ENCODE assay signal across 8 mouse cellular contexts in the genomic region with DNA sequence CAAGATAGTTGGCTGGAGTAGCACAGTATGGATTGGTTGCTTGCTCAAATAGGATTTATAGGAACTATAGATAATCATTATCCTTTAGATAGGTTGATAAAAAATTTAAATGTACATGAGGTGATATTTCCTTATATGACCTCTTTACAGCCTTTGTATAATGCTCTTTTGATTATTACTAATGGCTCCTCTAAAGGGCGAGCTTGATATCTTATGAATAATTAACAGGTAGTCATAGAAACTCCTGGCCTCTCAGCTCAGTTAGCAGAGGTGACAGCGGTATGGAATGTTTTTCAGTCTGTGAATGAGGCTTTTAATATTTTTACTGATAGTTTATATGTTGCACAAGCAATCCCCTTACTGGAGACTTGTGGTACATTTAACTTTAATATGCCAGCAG. TPM values are rescaled to one million over a fixed set of nuclear protein-coding genes. Genes with fewer than 3 reads are reported as not detected.
A peak's percentile ranks its signal among the peaks of the same experiment; 100 is the strongest.
ATAC-seq lines count a peak whose summit lies in the region.
"Not testable (repeated sequence)": the region's sequence is repeated elsewhere in the genome, so short reads cannot be mapped to it uniquely, and the experiment has no call there.
"Had no signal": no experiment of that assay in that cellular context is flagged by ENCODE, and none has a peak within 500 bp of the region (broad histone marks: within the 10 kb centered on the region; RNA-seq: fewer than 3 reads in every experiment).

No protein-coding gene starts in this region.

- not testable (repeated sequence) for H3K27ac ChIP-seq in intestine, embryonic 15.5 days; intestine, embryonic 16.5 days (ENCODE audit: low read length)

- H3K4me3 ChIP-seq in intestine, embryonic 15.5 days (replicated peaks); intestine, embryonic 16.5 days (ENCODE audit: low read length): not testable (repeated sequence)

- not testable (repeated sequence) for H3K27me3 ChIP-seq in intestine, embryonic 15.5 days (replicated peaks); intestine, embryonic 16.5 days (replicated peaks; ENCODE audit: control insufficient read depth, insufficient read depth, low read length)

- peak; percentile 67 for ATAC-seq in intestine, embryonic 15.5 days
- peak; percentile 66; the same call in 1 of the 2 replicates for ATAC-seq in intestine, embryonic 16.5 days

- not testable (repeated sequence) for H3K9me3 ChIP-seq in intestine, embryonic 15.5 days; intestine, embryonic 16.5 days (ENCODE audit: control insufficient read depth, low read length)

- 79% methylated on average over 2 of the region's 2 CpGs for WGBS in intestine, embryonic 15.5 days
- 71% methylated on average over 2 of the region's 2 CpGs for WGBS in intestine, embryonic 16.5 days

- H3K4me1 ChIP-seq in intestine, embryonic 15.5 days (replicated peaks); intestine, embryonic 16.5 days (ENCODE audit: control insufficient read depth, insufficient read depth, low read length): not testable (repeated sequence)

- not testable (repeated sequence) for H3K36me3 ChIP-seq in intestine, embryonic 15.5 days; intestine, embryonic 16.5 days (ENCODE audit: control insufficient read depth, insufficient read depth, low read length)

- not testable (repeated sequence) for H3K4me2 ChIP-seq in intestine, embryonic 15.5 days (replicated peaks); intestine, embryonic 16.5 days (ENCODE audit: low read depth, low read length)

- H3K9ac ChIP-seq in intestine, embryonic 15.5 days; intestine, embryonic 16.5 days (ENCODE audit: low read depth, low read length): not testable (repeated sequence)

RNA-seq across cellular contexts. Expression of a gene that starts 23.4 kb away (rescaled TPM):
- 64.9 and 74.0 TPM in 2 replicates for polyA plus RNA-seq in intestine, embryonic 15.5 days (2015; fragmentation: Nextera tagmentation; extraction: Ambion mirVana)
- 67.5 and 69.7 TPM in 2 replicates for polyA plus RNA-seq in intestine, embryonic 16.5 days (2015; fragmentation: Nextera tagmentation; extraction: Ambion mirVana)

RNA-seq across cellular contexts. Expression of a gene that starts 23.5 kb away (rescaled TPM):
- polyA plus RNA-seq in intestine, embryonic 15.5 days (2015; fragmentation: Nextera tagmentation; extraction: Ambion mirVana): 0.44 and 0.76 TPM in 2 replicates
- polyA plus RNA-seq in intestine, embryonic 16.5 days (2015; fragmentation: Nextera tagmentation; extraction: Ambion mirVana): 0.39 and 0.53 TPM in 2 replicates
- polyA plus RNA-seq: adrenal gland, adult 2 months; G1E had no signal

RNA-seq across cellular contexts. Expression of a gene that starts 23.5 kb away (rescaled TPM):
- 8.1 and 13.7 TPM in 2 replicates for polyA plus RNA-seq in intestine, embryonic 15.5 days (2015; fragmentation: Nextera tagmentation; extraction: Ambion mirVana)
- polyA plus RNA-seq in intestine, embryonic 16.5 days (2015; fragmentation: Nextera tagmentation; extraction: Ambion mirVana): 7.5 TPM in 1 of 2 replicates, not detected in the other
- polyA plus RNA-seq: adrenal gland, adult 2 months; brain, embryonic 14.5 days; C2C12; cerebellum, adult 2 months; Patski had no signal
